Mouse (Mus musculus): ENCODE results near the gene Aqp6.

DNA sequence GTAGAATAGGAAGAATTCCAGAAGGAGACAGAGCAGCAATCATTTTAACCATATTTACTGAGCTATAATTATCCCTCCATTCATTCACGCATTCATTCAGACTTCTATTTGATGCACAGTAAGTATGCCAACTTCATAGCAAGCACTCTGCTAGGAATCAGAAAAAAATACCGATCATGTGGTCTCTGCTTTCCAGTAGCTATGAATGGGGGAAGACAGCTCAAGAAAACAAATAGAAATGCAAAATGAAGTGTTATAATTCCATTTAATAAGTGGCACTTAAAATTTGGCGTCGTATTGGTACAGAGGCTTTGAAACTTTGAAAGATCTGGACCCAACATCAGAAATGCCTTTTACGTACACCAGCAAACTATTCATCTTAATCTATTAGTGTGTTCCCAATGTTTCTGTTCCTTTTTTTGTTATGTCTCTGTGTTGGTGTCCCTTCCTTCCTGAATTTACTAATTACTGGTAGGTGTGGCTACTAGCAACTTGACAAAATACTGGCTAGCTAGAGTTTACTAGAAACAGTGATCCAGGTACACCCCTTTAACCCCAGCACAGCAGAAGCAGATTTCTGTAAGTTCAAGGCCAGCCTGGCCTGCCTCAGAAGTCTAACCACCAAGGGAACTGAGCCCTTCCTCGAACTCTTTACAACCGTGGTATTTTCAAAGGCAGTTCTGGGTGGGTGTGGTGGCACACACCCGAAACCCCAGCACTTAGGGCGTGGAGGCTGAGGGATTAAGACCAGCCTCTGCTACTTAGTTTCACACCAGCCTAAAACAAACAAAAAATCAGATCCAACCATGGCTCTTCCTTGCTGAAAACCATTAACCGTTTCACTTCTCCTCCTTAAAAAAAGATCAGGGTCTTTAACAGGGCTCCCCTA is 51.0 kb downstream of the Aqp6 start:
- TF ChIP-seq GATA1 (IDR thresholded peaks at IDR 0.05; ENCODE audit: borderline replicate concordance, low read length) (no peak), FLI1 (IDR thresholded peaks at IDR 0.05; ENCODE audit: low read length) (no peak)
